Mouse (Mus musculus): ENCODE results near the gene Zdhhc3. TPM values are rescaled to one million over a fixed set of nuclear protein-coding genes. Genes with fewer than 3 reads are reported as not detected.

Zdhhc3 gene
- 47.6 TPM for polyA plus RNA-seq (2014; fragmentation: Illumina TruSeq; extraction: RNeasy Lipid Tissue Mini Kit (QIAGEN cat#74804); ENCODE audit: low read depth, low replicate concordance)

GRCm38 (mm10) chr9:123112805-123113521 lies at the start of gene Zdhhc3, which contains the start of gene Exosc7:
Gene Zdhhc3, minus strand, starts transcription at chr9:123113205.
Gene Exosc7, plus strand, starts transcription at chr9:123113215.

DNA sequence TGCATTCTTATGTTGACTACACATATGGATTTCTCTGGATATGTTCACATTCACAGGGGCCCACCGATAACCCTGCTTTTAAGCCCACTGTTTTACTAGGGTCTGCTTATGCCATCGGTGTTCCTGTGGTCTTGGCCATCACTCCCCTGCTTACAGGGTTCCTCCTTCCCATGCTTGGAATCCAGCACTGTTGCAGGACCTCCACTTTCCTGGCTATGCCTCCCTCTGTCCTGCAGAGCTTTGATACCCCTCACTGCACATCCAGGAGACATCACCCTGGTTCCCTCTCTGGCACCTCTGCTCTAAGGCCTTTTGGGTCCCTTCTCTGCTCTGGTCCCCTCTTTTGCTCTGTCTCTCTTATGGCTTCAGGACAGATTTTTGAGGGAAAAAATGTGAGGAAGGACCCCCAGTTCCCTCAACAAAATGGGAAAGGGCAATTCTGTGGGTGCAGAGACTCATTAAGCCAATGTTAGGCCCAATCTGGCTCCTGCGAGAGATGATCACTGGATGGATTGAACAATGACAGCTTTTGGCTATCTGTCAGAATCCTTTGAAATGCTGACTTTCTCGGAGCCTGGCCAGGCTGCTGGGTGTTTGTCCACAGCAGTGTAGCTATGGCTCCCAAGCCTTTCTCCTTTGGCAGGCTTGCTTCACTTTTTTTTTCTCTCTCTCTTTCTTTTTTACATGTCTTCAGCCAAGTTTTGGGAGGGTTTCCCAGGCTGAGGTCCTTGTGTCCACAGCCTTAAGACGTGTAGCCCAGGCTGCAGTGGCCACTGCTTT lies 37.4 kb upstream of the Zdhhc3 start, which contains the start of gene Clec3b:
Gene Clec3b (plus strand): TSS at position 706 of the 780 bp plus-strand sequence.

GRCm38 (mm10) chr9:123034426-123034825 lies 78.6 kb downstream of the Zdhhc3 start, which contains the start of gene Tgm4:
Gene Tgm4, plus strand, starts transcription at chr9:123034726.

DNA sequence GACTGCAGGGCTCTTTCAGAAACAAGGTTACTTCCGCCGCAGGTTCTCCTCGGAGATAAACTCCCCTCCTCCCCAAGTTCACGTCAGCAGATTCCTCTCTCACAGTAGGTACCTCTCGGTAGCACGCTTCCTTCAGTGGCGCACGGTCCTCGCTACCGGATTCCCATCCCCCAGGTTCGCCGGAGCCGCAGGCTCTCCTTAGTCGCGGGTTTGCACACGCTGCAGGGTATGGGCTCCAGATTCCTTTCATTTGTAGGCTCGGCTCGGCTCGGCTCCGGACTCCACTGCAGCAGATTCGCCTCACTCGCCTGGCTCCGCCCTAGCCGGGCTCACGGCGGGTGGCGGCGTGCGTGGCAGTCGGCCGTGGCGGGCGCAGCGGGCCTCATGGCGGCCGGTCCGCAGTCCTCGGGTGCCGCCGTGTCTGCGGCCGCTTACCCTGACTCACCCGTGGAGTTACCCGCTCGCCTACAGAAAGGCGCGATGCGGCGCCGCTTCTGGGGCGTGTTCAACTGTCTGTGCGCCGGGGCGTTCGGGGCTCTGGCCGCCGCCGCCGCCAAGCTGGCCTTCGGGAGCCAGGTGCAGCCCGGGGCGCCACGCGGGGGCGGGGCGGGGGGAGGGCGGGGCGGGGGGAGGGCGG lies 91.9 kb downstream of the Zdhhc3 start, which contains the start of gene Tmem42:
Gene Tmem42 (plus strand): TSS at position 332 of the 637 bp plus-strand sequence.

Other genes with a start within 250 kb of the Zdhhc3 start
- 54.5 TPM for gene Zfp445, start 247.2 kb downstream of the Zdhhc3 start, polyA plus RNA-seq (2014; fragmentation: Illumina TruSeq; extraction: RNeasy Lipid Tissue Mini Kit (QIAGEN cat#74804); ENCODE audit: low read depth, low replicate concordance)
- 21.1 TPM for gene Zkscan7, start 227.5 kb downstream of the Zdhhc3 start, polyA plus RNA-seq (2014; fragmentation: Illumina TruSeq; extraction: RNeasy Lipid Tissue Mini Kit (QIAGEN cat#74804); ENCODE audit: low read depth, low replicate concordance)
- 6.3 TPM for gene Zfp105, start 190.1 kb downstream of the Zdhhc3 start, polyA plus RNA-seq (2014; fragmentation: Illumina TruSeq; extraction: RNeasy Lipid Tissue Mini Kit (QIAGEN cat#74804); ENCODE audit: low read depth, low replicate concordance)
- 19.2 TPM for gene 1110059G10Rik, start 162.2 kb downstream of the Zdhhc3 start, polyA plus RNA-seq (2014; fragmentation: Illumina TruSeq; extraction: RNeasy Lipid Tissue Mini Kit (QIAGEN cat#74804); ENCODE audit: low read depth, low replicate concordance)
- 2.4 TPM for gene Kif15, start 162.2 kb downstream of the Zdhhc3 start, polyA plus RNA-seq (2014; fragmentation: Illumina TruSeq; extraction: RNeasy Lipid Tissue Mini Kit (QIAGEN cat#74804); ENCODE audit: low read depth, low replicate concordance)
- 19.9 TPM for gene Tmem42, start 91.9 kb downstream of the Zdhhc3 start, polyA plus RNA-seq (2014; fragmentation: Illumina TruSeq; extraction: RNeasy Lipid Tissue Mini Kit (QIAGEN cat#74804); ENCODE audit: low read depth, low replicate concordance)
- 0.84 TPM for gene Tgm4, start 78.5 kb downstream of the Zdhhc3 start, polyA plus RNA-seq (2014; fragmentation: Illumina TruSeq; extraction: RNeasy Lipid Tissue Mini Kit (QIAGEN cat#74804); ENCODE audit: low read depth, low replicate concordance)
- 31.2 TPM for gene Exosc7, start within 50 bp of the Zdhhc3 start, polyA plus RNA-seq (2014; fragmentation: Illumina TruSeq; extraction: RNeasy Lipid Tissue Mini Kit (QIAGEN cat#74804); ENCODE audit: low read depth, low replicate concordance)
- gene Clec3b, start 37.7 kb upstream of the Zdhhc3 start, polyA plus RNA-seq (2014; fragmentation: Illumina TruSeq; extraction: RNeasy Lipid Tissue Mini Kit (QIAGEN cat#74804); ENCODE audit: low read depth, low replicate concordance) = 189 TPM
- 26.7 TPM for gene Cdcp1, start 102.8 kb upstream of the Zdhhc3 start, polyA plus RNA-seq (2014; fragmentation: Illumina TruSeq; extraction: RNeasy Lipid Tissue Mini Kit (QIAGEN cat#74804); ENCODE audit: low read depth, low replicate concordance)
- 9.0 TPM for gene Tmem158, start 147.6 kb upstream of the Zdhhc3 start, polyA plus RNA-seq (2014; fragmentation: Illumina TruSeq; extraction: RNeasy Lipid Tissue Mini Kit (QIAGEN cat#74804); ENCODE audit: low read depth, low replicate concordance)

All from adipose tissue, adult 10 weeks (tissue).